Mouse (Mus musculus) 3T3-L1 (cell line): ENCODE data around the gene Spib.

Experiments used
- DNase-seq: peaks from one replicate; pipeline ENCODE4 v3.0.0-alpha.2; 2015; ENCODE audit warnings: low read depth, low spot score

Gene Spib

DNA sequence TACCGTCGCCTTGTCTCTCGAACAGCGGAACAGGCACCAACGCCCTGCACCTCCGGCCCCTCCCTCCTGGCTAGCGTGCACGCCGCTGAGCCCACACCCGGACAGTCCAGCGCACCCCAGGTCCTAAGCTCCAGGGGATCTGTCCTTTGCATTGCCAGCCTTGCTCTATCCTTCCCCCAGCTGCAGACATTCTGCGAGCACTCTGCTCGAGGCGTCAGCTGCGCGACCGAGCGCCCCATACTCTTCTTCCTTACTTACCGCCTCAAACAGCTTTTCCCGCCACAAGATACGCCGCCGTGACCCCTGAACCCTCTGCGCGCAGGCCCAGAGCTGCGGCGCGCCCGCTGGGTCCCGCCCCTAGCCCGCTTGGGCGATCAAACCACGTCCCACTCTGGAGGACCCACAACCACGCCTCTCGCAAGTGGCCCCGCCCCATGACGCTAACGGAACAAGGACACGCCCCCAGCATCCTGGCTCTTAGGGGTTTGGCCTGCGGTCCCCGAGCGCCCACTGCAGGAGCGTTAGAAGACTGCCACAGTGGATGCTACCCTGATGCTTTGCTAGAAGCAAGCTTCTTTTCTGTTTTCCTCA, 16.7 kb upstream of the Spib start, which contains the start of gene Pold1:
Gene Pold1 (minus strand): TSS at position 353 of the 591 bp plus-strand sequence.
- DNase-seq, result peak; percentile 98

DNA sequence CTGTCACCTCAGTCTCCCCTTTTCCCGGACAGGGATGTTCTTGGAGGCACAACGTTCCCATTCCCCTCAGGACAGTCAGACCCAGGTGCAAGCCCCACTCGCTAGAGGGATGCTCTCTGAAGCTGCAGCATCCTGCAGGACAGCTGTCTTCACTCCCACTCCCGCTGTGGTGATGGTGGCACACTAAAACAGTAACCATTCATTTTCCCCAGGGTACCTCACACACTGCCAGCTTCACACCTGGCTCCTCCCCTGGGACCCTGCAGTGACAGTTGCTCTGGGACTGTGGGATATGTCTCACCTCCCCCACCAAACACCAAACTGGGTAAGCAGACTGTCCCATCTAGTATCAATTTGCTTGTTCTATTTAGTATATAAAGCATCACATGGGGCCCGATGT, 15.9 kb upstream of the Spib start:
- peak; percentile 6 for DNase-seq

DNA sequence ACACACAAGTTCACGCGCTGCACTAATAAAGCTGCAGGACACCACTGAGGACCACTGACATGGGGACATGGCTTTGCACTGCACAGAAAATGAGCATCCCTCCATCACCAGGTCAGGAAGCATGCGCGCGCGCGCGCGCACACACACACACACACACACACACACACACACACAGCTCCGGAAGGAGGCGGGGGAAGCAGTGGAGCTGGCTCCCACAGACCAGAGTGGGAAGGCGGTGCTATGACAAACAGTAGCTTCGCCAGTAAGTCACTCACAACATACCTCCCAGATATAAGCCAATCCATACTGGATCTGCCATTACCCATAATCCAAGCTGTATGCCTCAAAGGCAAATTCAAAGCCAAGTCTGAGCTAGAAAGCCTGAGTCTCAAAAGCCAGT, 15.2 kb upstream of the Spib start:
- DNase-seq, result no peak

DNA sequence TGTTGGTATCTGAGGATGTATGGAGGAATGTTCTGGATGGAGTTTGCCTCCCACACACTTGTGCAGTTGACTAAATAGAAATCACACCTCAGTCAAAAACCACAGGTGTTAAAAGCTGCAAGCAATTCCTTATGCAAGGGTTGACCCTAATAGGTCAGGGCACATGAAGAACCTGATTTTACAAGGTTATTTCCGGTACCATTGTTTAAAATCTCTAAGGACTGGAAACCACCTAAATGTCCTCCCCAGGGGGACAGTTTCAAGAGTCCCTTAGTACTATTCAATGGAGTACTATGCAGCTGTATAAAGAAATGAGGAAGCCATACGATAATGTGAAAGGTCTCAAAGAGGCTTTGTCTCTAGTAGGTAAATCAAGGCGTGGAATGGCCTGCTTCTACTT, 14.4 kb upstream of the Spib start:
- DNase-seq, result no peak

DNA sequence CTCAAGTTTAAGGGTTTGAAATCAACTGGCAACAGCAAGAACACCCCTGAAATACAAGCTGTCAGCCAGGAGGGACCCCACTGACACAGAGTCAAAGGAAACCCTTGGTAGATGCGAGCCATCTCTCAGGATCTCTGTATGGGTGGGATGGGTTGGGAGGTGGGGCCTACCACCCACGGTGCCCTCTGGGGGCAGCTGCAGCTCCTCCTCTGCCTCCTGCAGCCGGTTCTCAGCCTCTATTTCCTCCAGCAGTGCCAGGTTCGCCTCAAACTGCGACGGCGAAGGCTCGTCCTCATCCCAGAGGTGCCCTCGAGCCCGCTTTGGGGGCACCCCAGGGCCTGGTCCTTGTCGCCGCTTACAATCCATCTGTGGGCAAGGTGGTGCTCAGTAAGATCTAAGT, 11.2 kb upstream of the Spib start:
- no peak for DNase-seq

DNA sequence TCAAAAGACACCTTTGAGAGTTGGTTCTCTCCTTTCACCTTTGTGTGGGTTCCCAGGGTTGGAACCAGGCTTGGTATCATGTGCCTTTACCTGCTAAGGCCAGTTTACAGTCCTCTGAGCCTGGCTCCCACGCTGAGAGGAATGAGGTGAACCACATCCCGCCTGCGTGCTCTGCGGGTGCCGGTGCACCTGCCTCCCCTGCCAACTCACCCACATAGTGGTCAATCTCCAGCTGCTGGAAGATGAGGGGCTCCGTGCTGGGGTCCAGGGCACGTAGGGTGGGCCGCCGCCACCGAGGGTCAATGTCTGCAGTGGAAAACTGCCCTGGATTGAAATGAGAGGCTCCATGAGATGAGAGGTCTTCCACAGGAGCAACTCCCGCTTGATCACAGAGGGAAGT, 10.7 kb upstream of the Spib start:
- no peak for DNase-seq

DNA sequence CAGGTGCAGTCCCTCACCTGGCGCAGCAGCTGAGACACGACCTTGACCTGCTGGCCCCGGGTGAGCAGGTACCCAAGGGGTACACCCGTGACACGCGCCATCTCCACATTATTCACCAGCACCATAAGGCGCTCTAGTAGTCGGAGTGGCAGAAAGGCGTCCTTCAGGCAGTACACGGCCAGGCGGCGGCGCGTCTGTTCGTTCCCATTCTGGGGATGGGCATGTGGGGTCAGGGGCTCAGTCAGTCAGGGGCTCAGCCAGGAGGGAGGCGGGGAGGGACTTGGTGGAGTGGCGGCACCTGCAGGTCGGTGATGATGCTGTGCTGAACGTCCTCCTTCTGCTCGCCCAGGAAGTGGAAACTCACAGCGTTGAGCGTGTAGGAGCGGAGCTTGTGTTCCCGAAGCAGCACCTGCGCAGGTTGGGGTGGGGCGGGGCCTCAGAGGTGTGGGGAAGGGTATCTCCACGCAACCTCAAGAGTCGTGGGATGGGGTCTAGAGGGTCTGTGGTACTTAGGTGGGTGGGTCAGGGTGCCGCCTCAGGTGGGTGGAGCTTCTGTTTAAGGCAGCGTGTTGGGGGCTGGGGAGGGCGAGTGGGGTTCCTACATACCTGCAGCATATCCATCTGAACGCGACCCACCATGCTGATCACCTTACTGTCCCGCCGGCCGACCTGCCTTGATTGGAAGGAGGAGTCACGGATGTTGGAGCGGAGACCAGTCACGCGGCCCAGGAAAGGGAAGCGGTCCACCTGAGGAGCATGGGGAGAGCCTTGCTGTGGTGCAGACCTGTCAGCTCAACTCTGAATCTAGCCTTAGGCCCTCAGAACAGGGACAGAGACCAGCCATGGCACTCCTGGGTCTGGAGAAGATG, 7.1 kb upstream of the Spib start:
- DNase-seq, result no peak

DNA sequence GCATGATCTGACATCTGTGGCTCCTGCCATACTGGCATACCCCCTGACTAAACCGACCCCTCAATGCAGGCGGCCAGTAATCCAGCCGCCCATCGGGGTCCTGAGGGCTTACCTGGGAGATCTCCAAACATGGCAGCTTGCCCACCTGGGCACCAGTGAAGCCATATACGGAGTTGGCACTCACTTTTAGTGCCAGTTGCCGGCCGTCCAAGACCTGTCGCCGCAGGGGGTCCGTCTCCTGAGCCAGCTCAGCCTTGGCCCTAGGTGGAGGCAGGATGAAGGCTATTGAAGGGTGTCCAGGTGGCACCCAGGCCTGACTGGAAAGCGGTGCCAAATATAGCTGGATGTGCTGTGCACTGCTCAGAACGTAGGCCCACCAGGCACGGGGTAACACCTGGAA, 5.6 kb upstream of the Spib start:
- no peak for DNase-seq

DNA sequence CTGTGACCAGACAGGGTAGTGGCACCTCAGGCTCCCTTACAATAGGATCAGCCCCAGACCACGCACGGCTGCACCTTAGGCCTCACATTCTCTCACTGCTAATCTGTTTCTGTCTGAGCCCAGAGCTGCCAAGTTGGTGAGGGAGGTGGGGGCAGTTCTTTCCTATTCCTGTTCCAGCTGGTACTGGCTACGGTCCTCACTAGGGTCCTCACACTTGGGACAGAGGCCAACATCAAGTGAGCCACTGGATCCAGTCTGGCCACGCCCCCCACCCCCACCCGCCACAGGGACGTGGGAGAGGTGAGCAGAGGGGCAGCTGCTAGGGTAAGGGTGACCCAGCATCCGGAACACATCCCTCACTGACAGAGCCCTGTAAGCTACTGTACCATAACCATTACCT, 5.1 kb upstream of the Spib start:
- DNase-seq, result no peak

DNA sequence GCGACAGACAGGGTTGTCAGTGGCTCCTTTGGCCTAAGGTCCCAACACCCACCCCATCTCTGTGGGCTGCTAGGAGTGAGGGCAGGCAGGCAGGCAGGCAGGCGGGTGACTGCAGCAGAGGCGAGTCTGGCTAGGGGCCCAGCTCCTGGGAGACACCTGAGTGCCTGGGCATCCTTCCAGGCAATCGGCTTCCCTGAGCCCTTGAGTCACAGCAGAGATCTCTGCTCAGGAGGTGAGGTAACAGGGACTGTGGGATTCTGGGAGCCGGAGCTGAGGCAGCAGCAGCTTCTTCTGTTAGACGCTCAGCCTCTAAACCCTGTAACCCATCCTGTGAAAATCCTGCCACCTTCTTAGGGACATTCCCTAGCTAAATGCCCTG, 4.7 kb upstream of the Spib start:
- DNase-seq, result peak; percentile 13

DNA sequence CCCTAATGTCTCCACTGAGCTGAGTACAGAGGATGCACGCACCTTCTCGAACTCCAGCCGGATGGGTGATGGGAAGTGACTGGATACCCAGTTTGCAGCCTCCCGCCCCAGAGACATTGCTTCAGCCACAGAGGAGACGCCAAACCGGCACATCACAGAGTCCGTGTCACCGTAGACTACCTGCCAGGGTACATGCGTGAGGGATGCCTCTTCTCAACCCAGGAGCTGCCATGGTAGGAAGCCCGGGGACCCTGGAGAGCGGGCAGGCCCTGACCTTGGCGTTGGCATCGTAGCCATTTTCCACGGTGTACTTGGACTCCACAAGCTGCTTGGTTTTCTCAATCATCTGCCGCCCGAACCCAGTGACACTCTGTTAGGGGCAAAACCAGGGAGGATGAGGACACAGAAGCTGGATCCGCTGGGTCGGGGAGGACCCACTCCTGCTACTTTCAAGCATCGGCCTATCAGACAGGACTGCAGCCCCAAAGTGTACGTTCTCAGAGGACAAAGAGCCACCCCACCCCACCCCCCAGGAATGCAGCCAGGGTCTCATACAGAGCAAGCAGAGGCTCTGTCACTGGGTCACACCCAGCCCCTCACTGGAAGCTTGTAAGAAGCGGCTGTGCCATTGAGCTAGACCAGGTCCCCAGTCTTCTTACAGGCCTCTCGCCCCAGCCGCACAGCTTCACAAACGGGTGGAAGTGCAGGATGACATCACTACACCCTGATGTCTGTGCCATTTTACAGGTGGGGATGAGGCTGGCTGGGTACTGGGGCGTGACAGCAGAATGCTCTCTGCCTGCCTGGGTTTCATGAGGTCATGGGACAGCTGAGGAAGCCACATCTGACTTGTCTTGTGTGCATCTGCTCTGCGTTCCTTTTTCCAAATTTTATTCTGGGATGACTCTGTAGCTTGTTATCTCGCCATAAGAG, 4.1 kb upstream of the Spib start:
- no peak for DNase-seq

DNA sequence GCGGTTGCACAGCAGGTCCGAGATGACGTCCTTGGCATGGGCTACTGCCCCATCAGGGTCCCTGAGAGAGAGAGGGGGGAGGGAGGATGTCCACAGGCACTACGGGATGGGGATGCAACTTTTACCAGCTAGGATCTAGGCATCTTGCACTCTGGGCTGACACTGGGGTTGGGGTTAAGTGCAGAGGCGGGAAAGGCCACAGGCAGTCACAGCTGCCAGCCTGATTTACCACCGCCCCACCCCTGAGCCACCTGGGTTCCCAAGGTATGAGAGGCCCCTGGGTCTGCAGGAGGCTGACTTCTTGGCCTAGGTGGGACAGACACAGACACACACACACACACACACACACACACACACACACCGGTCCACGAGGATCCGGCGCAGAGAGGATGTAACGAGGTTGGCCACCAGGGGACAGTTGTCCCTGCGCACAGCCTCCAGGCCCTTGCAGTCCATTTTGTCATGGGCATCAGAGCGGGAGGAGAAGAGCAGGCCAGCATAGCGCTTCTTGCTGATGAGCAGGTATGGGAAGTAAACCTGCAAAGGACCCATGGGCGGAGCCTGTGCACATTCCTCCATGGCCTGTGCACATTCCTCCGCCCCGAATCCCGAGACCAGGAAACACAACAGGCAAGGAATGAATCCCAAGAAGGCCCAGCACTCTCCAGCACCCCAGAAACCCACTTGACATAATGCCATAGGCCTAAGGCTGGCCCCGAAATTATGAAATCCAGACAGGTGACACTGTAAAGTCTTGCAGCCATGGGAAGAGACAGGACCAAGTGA, 3.0 kb upstream of the Spib start:
- no peak for DNase-seq

DNA sequence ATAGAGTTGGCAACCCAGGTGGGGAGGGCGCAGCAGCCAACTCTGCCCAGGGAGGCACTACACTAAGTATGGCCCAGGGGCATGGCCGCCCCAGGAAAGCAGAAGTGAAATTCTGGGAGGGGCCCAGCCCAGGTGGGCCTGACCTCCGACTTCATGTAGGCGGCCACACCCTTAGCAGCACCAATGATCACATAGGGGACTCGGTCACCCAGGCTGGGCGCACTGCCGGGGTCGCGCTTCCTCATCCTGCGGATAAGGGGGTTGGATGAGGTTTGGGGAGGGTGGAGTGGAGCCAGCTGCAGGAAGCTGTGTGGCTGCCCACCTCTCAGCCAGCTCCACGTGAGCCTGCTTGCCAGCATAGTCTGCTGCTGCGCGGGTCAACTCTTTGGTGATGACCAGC, 2.4 kb upstream of the Spib start:
- no peak for DNase-seq

DNA sequence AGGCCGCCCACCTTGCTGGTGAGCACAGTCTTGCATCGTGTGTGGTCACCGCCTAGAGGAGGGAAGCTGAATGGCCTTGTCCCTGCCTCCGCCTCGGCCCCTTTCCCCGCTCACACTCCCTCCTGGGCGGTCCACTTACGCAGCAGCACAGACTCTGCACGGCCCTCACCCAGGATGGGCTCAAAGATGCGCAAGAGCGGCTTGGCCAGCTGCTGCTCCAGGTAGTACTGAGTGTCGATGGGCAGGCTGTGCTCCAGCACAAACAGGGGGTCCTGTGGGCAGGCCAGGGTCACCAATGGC, 1.8 kb upstream of the Spib start:
- no peak for DNase-seq

DNA sequence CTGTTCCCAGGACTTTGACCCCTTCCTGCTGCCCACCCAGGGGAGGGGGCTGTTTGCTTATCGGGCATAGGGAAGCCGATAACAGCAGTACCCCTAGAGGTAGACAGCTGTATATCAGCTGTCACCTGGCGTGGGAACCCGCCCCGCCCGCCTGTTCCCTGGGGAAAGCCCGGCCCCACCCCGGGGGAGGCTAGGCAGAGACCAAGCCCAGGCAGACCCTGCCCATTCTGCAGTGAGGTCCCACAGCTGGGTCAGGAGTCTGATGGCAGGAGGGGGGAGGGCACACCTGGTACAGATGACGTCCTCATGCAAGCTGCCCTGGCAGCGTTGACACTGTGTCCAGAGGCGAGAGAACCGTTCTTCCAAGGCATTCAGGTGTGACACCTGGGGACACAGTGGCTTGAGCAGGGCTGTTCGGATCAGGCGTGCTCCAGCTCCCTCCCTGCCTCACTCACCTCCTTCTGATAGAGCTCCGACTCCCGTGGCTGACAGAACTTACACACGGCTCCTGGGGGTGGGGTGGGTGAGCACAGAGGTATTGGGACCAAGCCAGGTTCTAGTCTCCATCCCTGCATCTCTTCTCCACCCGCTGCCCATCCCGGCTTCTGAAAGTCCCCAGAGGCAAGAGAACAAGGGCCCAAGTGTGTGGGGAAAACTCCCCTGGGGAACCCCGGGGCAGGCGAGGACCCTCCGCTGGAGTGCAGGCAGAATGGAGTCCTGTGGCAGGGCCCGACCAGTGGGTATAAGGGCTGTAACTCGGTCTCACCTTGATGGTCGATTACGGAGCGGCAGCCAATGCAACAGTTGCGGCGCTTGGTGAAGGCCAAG, 1.3 kb upstream of the Spib start:
- no peak for DNase-seq

DNA sequence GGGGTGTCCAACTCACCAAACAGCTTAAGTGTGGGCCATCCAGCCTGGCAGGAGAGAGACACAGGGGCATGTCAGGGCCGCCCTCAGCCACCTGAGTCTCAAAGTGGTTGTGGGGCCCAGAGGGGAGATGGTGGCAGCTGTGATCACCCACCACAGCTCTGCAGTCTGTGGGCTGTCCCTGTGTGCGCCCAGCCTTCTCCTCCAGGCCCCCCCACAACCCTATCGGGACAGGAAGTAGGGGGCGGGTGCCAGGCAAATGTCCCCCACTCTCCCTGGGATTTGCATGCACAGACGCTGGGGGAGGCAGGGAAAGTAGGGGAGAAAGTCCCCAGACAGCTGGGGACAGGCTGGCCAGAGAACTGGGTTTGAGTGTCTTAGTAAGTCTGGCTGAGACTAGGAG, 664 bp downstream of the Spib start:
- DNase-seq, result no peak

DNA sequence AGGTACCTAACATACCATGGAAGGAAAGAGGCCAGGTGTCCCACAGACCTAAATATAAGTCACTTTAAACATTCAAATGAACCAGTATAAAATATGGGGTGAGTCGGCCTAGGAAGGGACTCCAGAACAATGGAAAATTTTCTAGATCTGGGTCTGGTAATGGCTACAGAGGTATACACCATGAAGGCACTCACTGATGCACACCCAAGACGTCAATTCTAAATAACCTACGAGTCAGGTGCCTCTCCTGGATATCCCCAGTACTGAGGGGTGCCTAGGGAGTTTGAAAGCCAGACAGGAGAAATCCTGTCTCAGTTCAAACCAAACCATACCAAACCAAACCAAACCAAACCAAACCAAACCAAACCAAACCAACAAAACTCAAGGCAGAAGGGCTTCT, 1.4 kb downstream of the Spib start:
- DNase-seq, result no peak

DNA sequence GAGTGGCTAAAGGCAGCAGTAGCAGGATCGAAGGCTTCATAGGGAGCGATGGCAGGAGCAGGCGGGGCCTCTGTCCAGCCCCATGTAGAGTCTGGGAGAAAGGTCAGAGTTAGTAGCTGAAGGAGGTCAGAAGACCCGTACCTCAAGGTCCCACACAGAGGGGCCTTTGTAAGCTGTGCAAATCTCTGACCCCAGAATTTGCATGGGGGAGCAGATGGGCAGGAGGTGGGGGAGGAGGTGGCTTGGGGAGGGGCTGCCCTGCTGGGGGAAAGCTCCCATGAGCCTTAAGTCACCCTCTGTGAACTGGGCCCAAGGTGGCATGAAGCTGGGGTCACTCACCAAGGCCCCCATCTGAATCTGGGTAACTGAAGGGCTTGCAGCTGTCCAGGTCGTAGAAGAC, 2.4 kb downstream of the Spib start:
- DNase-seq, result no peak

DNA sequence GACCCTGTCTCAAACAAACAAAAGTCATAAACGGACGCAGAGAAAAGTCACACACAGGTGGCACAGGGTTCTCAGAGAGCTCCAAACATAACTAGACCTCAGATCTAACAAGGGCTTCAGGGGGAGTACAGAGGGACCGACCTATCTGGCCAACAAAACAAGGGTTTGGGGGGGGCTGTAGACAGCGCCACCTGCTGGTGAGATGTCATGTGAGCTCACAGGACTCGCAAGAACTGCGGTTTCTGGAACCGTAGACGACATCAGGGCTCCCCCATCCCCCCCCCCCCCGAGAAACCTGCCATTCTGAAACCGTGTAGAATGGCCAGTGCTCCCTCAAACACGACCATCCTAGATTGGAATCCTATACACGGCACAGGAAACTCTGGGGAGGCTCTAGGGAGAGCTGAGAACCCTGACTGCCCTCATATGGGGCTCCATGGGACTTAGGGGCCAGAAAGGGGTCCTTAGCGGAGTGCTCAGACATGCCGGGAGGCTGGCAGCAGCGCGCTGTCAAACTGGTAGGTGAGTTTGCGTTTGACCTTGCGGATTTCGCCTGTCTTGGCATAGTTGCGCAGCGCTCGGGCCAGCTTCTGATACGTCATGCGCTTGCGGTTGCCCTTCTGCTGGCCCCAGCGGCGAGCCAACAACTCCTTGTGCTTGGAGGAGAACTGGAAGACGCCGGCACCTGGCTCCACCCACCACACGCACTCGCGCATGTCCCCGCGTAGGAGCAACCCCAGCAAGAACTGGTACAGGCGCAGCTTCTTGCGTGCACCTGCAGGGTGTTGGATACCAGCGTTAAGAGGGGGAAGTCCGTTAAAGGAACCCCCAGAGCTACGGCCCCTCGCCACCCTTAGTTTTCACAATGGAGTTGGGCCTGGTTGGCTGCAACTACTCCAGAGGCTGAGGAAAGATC, 4.1 kb downstream of the Spib start:
- DNase-seq, result no peak
